Mouse (Mus musculus) heart, adult 2 months (tissue): ENCODE results near the gene Fam129a. TPM values are rescaled to one million over a fixed set of nuclear protein-coding genes. Genes with fewer than 3 reads are reported as not detected.
A peak's percentile ranks its signal among the peaks of the same experiment; 100 is the strongest.
"Not testable (repeated sequence)": the region's sequence is repeated elsewhere in the genome, so short reads cannot be mapped to it uniquely, and the experiment has no call there.

ENCODE experiments used
- DNase-seq, 2 experiments: peaks; one replicate each; pipeline ENCODE4 v3.0.0; 2021
- H3K27ac ChIP-seq: fragments of 200-600 bp; 2 replicates; pipeline ENCODE4 v1.8.1; 2022
- H3K27me3 ChIP-seq: fragments of 200-500 bp; 2 replicates; pipeline ENCODE4 v1.6.1; 2012; ENCODE audit warnings: mild to moderate bottlenecking, low read length, inconsistent platforms, mixed read lengths; ENCODE audit not compliant: control insufficient read depth, insufficient read depth
- H3K36me3 ChIP-seq: fragments of 200-500 bp; 2 replicates; pipeline ENCODE4 v1.6.1; 2012; ENCODE audit warnings: low read length, inconsistent platforms; ENCODE audit not compliant: control insufficient read depth, insufficient read depth
- H3K4me1 ChIP-seq: fragments of 200-500 bp; 2 replicates; pipeline ENCODE4 v1.6.1; 2011; ENCODE audit warnings: low read length; ENCODE audit not compliant: control insufficient read depth, insufficient read depth
- H3K4me3 ChIP-seq: fragments of 200-600 bp; 2 replicates; pipeline ENCODE4 v1.8.1; 2022
- H3K79me2 ChIP-seq: fragments of 200-500 bp; replicated peaks from 2 replicates; pipeline ENCODE4 v1.6.1; 2012; ENCODE audit warnings: mild to moderate bottlenecking, inconsistent platforms, low read length, moderate library complexity, mixed read lengths; ENCODE audit not compliant: control insufficient read depth, insufficient read depth
- H3K9ac ChIP-seq: fragments of 200-500 bp; 2 replicates; pipeline ENCODE4 v1.6.1; 2012; ENCODE audit warnings: low read depth, mild to moderate bottlenecking, control low read depth, inconsistent platforms, low read length, mixed read lengths
- CTCF ChIP-seq: fragments of 200-600 bp; IDR thresholded peaks from 2 replicates; pipeline ENCODE4 v1.8.1; 2022; ENCODE audit warnings: antibody characterized with exemption, mild to moderate bottlenecking, moderate library complexity
- EP300 ChIP-seq: fragments of 200-500 bp; IDR thresholded peaks from 2 replicates; pipeline ENCODE4 v1.6.1; 2011; ENCODE audit warnings: low read depth, low read length, control low read depth; ENCODE audit not compliant: insufficient read depth
- POLR2A ChIP-seq: fragments of 200-500 bp; IDR thresholded peaks from 2 replicates; pipeline ENCODE4 v1.6.1; 2011; ENCODE audit warnings: mild to moderate bottlenecking, low read depth, low read length, control low read depth; ENCODE audit not compliant: insufficient read depth
- WGBS: fragments of 180-500 bp; shearing (Covaris S2); methylation state at CpG from one replicate; pipeline ENCODE4 v1.1.7; 2018; 5-methylcytosine and 5-hydroxymethylcytosine counted together
- intact Hi-C: fragments of 180-260 bp; cut with DNase I; formaldehyde crosslinking; loops from one replicate; pipeline ENCODE4 v1.15.1; 2025
- polyA plus RNA-seq: library from polyadenylated mRNA; depleted of rRNA; stranded (reverse); fragments of >200 nt; gene quantifications from 2 replicates; pipeline ENCODE4 v1.2.3, GENCODE M21; 2012
- total RNA-seq, 2 experiments: library from RNA; stranded (reverse); gene quantifications; 2 replicates each; pipeline ENCODE4 v1.2.3; 2021

Gene Fam129a
- total and polyA plus RNA-seq, 3 experiments = 6.2 to 14.9 (median 13.3) TPM

DNA sequence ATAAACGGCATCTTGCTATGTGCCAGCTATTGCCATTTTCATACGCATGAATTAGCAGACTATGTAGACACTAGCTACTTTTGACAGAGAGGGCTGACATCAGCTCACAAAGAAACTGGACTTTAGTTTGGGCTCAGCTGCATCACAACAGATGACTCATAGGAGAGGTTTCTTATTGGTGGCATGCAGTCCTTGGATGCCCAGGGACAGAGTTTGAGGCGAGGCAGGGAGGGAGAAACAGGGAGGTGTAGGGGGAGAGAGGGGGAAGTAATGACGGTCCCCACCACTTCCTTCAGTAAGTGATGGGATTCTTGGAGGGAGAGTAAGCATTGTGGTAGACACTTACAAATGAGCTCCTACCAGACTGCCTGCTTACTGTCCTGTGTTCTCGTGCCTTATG, 118.0 kb downstream of the Fam129a start:
- H3K4me3 ChIP-seq = no peak overlapping the region
- no peaks in the 10 kb centered on the region for H3K79me2 ChIP-seq
- no peak for DNase-seq
- H3K4me1 ChIP-seq = peaks cover 14% of the 10 kb centered on the region
- no peak overlapping the region for H3K9ac ChIP-seq
- peaks cover 5% of the 10 kb centered on the region; the same call in 1 of the 2 replicates for H3K36me3 ChIP-seq
- WGBS = 62% methylated on average over 5 of the region's 5 CpGs
- TF ChIP-seq CTCF (no peak), POLR2A (no peak), EP300 (no peak)
- intact Hi-C loops = no loop called here
- H3K27me3 ChIP-seq = no peaks in the 10 kb centered on the region
- H3K27ac ChIP-seq = no peak overlapping the region; the same call in 1 of the 2 replicates

DNA sequence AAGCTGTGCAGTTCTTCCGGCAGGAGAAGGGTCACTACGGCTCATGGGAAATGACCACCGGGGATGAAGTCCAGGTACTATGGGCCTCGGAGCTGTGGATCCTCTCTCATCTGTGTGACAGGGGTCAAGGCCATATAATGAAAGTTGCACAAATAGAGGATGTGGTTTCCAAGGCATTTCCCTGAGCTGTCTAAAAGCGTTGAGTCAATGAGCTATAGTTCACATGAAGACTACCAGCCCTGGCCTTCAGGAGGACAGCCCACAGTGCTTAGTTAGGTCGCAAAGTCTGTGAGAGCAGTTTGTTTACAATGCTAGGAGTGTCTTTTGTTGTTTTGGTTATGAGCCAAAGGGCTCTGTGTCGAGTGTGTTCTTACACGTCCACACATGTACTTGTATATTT, 118.6 kb downstream of the Fam129a start:
- DNase-seq = no peak
- no peak overlapping the region for H3K4me3 ChIP-seq
- H3K27ac ChIP-seq = no peak overlapping the region; the same call in 1 of the 2 replicates
- no peak overlapping the region for H3K9ac ChIP-seq
- no peaks in the 10 kb centered on the region for H3K79me2 ChIP-seq
- intact Hi-C loops = no loop called here
- WGBS = 59% methylated on average over 8 of the region's 8 CpGs
- peaks cover 5% of the 10 kb centered on the region; the same call in 1 of the 2 replicates for H3K36me3 ChIP-seq
- no peak for TF ChIP-seq CTCF
- no peak for TF ChIP-seq EP300
- TF ChIP-seq POLR2A = no peak
- no peaks in the 10 kb centered on the region for H3K27me3 ChIP-seq
- peaks cover 14% of the 10 kb centered on the region for H3K4me1 ChIP-seq

DNA sequence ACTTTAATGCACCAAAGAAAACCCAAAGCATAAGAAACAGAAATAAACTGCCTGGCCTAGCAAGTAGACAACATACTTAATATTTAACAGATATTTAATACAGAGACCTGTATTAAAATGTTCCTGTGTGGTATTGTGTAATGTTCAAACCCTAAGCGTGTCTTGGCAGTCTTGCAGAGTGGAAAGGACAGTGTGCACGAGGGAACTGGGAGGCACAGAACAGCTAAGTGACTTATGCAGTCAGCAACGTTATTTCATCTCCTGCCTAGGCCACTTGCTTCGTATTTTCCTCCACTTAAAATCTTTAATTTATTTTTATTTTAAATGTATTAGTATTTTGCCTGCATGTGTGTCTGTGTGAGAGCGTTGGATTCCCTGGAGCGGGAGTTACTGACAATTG, 119.1 kb downstream of the Fam129a start:
- TF ChIP-seq CTCF = no peak
- TF ChIP-seq EP300 = no peak
- no peak for TF ChIP-seq POLR2A
- H3K4me3 ChIP-seq = no peak overlapping the region
- WGBS = 72% methylated on average over 6 of the region's 6 CpGs
- H3K4me1 ChIP-seq = peaks cover 11% of the 10 kb centered on the region
- DNase-seq = no peak
- intact Hi-C loops = no loop called here
- no peaks in the 10 kb centered on the region for H3K79me2 ChIP-seq
- H3K27ac ChIP-seq = no peak overlapping the region
- H3K27me3 ChIP-seq = no peaks in the 10 kb centered on the region
- H3K9ac ChIP-seq = no peak overlapping the region
- peaks cover 5% of the 10 kb centered on the region; the same call in 1 of the 2 replicates for H3K36me3 ChIP-seq

DNA sequence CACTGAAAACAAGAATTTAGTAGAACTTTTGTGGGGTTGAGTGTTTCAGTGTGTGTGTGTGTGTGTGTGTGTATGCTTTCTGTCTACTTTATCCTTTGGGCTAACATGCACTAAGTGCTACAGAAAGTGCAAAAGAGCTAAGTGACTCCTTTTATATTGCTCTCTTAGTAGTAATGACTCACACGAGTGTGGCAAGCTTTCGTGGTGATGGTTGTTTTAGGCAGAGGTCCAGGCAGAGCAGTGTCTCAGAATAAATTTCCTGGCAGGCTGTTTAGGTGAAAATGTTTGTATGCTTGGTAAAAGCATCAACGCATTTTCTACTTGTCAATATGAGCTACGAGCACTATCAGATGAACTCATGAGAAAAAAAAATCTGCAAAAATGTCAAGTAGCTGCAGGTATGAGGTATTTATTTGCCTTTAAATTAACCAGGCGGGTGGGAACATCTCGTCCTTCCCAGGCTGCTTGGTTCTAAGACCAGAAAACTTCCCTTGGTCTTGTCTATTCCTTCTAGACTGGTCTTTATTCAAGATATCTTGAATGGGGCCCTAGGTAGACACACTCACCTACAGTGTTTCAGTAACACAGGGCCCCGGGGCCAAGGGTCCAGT, 119.7 kb downstream of the Fam129a start:
- Histone ChIP-seq H3K27ac (no peak overlapping the region), H3K4me3 (no peak overlapping the region), H3K27me3 (no peaks in the 10 kb centered on the region), H3K79me2 (no peaks in the 10 kb centered on the region), H3K4me1 (peaks cover 10% of the 10 kb centered on the region), H3K36me3 (peaks cover 5% of the 10 kb centered on the region; the same call in 1 of the 2 replicates), H3K9ac (no peak overlapping the region)
- TF ChIP-seq EP300 = no peak
- TF ChIP-seq POLR2A = no peak
- TF ChIP-seq CTCF = no peak
- no peak for DNase-seq
- 52% methylated on average over 7 of the region's 7 CpGs for WGBS
- intact Hi-C loops = no loop called here

DNA sequence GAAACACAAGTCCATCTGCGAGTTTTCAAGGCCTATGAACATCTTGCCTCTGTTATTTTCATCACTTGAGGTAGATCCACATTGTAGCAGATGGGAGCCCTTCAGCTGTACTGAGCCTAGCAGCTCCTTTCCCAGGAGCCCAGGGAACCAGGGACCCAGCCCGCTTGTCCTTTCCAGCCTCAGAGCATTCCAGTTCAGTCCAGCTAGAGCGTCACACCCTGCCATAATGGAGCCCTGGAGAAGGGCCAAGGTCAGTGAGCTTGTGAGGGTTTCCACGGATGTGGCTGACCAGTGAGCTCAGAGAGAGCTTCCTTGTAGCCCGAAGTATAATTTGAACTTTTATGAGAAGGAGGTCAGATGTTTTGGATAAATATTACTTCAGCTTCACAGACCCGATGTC, 121.9 kb downstream of the Fam129a start:
- intact Hi-C loops, H3K4me1 ChIP-seq, H3K27me3 ChIP-seq, H3K36me3 ChIP-seq, H3K4me3 ChIP-seq, H3K79me2 ChIP-seq, H3K9ac ChIP-seq: not testable (repeated sequence)
- WGBS = 16% methylated on average over 6 of the region's 6 CpGs
- DNase-seq = peak; percentile 75 to 84
- peak overlapping the region; percentile 52 for H3K27ac ChIP-seq

DNA sequence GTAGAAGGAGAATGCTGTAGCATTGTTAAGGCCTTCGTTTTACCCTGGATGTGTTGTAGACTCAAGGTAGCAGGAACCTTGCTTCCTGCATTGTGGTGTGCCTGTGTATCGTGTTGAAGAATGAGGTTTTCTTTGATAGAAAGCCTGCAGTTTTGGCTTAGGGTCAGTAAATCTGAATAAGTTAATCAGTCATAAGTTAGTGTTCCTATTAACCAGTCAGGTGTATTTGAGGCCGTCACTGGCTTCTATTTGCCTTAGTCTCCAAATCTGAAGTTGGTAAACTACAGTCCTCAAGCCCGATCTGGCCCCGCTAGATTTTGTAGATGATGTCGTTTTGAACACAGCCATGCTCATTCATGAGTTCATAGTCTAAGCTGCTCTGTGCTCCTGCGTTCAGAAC, 125.8 kb downstream of the Fam129a start:
- DNase-seq = no peak
- 91% methylated on average over 7 of the region's 7 CpGs for WGBS
- Histone ChIP-seq H3K27ac (no peak overlapping the region), H3K4me3 (no peak overlapping the region), H3K36me3 (no peaks in the 10 kb centered on the region), H3K79me2 (no peaks in the 10 kb centered on the region), H3K9ac (no peak overlapping the region), H3K4me1 (peaks cover 3% of the 10 kb centered on the region), H3K27me3 (no peaks in the 10 kb centered on the region)
- TF ChIP-seq EP300 (no peak), POLR2A (no peak), CTCF (no peak)
- intact Hi-C loops = no loop called here
